Mouse (Mus musculus): ENCODE results near the gene Mpl. TPM values are rescaled to one million over a fixed set of nuclear protein-coding genes. Genes with fewer than 3 reads are reported as not detected.

Gene Mpl
- total RNA-seq, 2 experiments from 2014 or later = 0.51 to 0.55 TPM

GRCm38 (mm10) chr4:118429215-118429895, 28.0 kb downstream of the Mpl start:
- intact Hi-C loops (cut with DNase I) = no loop called here
- no peak for DNase-seq (ENCODE audit: low spot score in 2 of 2)

DNA sequence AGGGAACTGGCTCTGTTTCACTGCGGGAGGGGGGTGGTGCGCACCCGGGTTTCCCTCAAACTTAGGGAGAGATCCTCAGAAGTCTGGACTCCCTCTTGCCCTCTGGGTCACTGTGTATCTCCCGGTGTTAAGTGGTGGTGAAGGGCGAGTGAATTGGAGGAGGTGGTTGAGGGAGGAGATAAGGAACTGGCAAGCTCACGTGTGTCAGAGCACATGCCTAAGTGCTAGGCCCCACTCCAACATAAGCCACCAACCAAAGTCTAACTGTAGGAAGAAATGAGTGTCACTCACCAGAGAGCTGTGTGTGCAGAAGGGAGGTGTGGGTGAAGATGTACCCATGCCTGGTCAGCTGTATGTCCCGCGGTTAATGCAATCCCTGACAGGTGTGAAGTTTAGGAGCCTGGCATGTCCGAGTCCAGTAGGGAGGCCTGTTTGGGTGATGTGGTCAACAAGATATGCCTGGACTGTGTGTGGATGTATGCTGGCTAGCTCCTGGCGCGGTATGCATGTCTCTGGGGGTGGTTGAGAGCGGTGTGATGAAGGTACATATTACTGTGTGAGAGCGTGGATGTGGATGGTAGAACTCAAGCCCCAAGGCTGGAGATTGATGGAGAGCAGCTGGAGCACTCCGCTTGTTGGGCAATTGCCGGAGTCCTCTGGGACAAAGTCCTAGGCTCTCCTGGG, 28.6 kb downstream of the Mpl start:
- intact Hi-C loops (cut with DNase I) = no loop called here
- DNase-seq (ENCODE audit: low spot score in 2 of 2) = no peak

DNA sequence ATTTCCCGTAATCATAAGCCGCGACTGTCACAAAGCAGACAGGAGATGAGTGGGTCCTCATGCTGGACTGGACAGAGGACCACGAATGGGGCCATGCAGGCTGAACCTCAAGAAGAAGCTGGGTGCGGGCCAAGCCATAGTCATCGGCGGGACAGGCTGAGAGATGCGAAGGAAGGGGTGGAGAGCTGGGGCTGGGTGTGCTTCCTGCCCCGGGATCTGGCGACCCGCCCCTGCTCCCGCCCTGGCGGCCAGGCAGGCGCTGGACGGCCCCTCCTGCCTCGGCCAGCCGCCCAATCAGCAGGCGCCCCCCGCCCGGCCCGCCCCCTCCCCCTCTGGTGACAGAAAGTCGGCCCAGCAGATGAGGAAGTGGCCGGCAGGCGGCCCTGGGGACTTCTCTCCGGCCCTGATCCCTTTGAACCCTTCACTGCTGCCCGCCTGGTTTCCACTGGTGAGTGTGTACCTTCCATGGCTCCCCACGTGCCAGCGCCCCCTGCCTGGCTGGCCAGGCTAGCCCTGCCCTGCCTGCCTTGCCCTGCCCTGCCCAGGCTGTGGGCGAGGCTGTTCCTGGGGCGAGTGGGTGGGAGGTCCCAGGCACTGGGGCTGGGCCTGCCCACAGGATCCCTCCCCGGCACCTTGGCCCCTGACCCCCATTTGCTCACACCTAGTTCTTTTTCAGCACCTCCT, 29.4 kb downstream of the Mpl start, which contains the start of gene Elovl1:
Gene Elovl1 (plus strand): TSS at position 326 of the 684 bp plus-strand sequence.
- intact Hi-C loops (cut with DNase I) = no loop called here

DNA sequence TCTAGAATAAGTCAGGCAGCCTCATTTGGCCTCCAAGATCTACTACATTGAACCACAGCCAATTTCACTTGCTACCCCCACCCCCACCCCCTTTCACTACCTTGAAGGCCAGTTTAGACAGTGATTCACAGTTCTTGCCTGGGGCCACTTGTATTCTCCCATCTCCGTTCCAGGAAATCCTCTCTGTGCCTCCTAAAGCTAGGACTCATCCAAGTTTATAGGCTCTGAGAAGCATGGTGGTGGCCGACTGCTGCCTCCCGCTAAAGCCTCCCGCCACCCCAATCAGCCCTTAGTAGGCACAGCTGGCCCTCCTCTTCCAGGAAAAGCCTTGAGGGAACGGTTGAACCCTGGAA, 29.9 kb downstream of the Mpl start:
- no peak for DNase-seq (ENCODE audit: low spot score in 2 of 2)
- intact Hi-C loops (cut with DNase I) = no loop called here

More for the DNA sequence above, 29.4 kb downstream of the Mpl start, which contains the start of gene Elovl1:
- DNase-seq (ENCODE audit: low spot score in 2 of 2) = peak; percentile 62 to 69

DNA sequence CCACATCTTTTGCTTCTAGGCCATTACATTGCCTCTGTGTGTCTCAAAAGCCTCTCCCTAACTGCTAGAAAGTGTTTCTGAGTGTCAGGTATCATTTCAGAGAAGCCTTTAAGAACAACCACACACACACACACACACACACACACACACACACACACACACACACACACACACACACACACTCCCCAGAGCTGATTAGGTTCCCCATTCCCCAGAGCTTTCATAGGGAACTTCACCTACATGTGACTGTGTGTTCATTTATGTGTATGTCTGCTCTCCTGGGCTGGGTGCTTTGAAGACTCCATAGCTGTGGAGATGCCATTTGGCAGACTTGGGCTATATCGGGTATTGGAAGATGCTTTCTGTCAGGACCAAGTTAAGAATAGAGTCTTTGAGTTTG, 31.9 kb downstream of the Mpl start:
- intact Hi-C loops (cut with DNase I) = no loop called here
- no peak for DNase-seq (ENCODE audit: low spot score in 2 of 2)

DNA sequence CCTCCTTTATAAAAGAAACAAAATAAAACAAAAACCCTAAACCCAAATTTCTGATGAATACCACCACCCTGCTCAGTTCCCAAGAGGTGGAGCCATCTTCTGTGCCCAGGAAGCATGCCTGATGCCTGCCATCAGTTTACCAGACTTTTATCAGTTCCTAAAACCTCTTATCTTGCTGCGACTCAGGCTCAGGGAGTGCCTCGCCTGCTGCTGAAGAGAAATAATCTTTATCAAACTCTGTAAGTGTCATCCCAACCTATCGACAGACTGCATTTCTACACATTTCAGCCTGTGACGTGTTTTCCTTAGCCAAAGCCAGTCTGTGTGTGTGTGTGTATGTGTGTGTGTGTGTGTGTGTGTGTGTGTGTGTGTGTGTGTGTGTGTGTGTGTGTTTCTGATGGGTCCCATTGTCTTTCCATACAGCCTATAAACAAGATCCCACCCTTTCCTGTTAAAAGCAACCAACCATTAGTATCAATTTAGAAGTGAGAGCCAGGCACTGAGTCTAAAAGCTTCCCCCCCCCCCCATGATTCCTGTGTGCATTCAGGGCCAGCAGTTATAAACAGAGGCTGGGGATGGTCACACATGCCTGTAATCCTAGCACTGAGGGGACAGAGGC, 32.7 kb downstream of the Mpl start:
- intact Hi-C loops (cut with DNase I) = no loop called here
- DNase-seq (ENCODE audit: low spot score in 2 of 2) = no peak

GRCm38 (mm10) chr4:118421384-118421783, 35.9 kb downstream of the Mpl start:
- no peak for DNase-seq (ENCODE audit: low spot score in 2 of 2)
- intact Hi-C loops (cut with DNase I) = no loop called here

DNA sequence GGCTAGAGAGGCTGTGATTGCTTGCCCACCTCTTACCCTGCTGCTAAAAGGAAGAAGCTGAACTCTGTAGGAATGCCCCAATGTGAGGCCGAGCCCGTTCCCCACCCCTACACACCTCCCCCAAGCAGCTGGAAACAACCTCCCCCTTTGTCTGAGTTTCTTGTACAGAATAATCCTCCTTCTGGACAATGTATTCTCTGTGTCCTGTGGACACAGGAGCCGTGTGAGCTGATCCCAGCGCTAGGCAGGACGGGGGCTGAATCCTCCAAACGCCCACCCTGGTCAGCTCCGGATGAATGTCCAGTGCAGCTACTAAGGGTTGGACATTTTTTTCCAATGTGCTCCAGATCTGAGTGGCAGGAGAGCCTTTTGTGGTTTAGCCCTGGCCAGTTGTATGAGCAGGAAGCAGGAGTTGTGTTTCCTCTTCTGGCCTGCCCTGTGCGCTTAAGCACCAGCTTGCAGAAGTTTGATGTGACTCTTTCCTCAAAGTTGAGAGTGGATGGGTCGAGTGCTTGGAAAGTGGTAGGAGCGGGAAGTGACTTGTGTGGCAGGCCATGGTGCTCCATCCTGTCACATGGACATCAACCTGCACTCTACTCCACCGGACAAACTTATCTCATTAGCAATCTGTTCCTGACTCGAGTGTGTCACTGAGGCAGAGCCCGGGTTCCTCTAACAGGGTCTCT, 40.1 kb downstream of the Mpl start:
- intact Hi-C loops (cut with DNase I) = no loop called here
- no peak for DNase-seq (ENCODE audit: low spot score in 2 of 2)

DNA sequence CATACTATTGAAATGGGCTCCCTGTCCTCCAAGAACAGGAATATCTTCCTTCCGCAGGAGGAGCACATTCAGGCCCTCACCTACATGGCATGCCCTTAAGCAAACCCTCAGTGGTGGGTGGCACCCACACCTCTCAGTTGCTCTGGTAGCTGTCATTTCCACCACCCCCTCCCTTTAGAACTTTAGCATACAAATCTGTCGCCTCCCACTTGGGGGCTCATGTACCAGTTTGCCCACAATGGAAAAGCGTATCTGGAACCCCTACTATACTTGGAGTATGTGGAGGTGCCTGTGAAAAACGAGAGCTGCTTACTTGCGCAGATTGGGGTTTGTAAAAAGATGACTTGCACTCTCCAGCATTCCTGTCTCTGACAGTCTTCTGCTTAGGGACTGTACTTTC, 41.0 kb downstream of the Mpl start:
- intact Hi-C loops (cut with DNase I) = no loop called here
- peak; percentile 19 to 38 for DNase-seq (ENCODE audit: low spot score in 2 of 2)

- intact Hi-C loops (cut with DNase I) = no loop called here
- no peak for DNase-seq (ENCODE audit: low spot score in 2 of 2)
Measured at GRCm38 (mm10) chr4:118415779-118416178, 41.5 kb downstream of the Mpl start.

DNA sequence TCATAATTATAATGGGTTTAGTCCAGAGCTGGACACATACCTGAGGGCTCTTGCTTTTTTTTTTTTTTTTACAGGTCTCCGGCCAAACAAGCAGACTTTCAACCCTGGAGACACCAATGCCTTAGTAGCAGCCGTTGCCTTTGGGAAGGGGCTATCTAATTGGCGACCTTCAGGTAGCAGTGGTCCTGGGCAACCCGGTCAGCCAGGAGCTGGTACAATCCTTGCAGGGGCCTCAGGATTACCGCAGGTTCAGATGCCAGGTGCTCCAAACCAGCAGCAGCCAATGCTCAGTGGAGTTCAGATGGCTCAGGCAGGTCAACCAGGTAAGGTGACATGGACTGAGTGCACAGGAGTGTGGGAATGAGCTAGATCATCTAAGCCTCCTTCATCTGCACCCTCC, 43.8 kb downstream of the Mpl start:
- no peak for DNase-seq (ENCODE audit: low spot score in 2 of 2)
- intact Hi-C loops (cut with DNase I) = no loop called here

DNA sequence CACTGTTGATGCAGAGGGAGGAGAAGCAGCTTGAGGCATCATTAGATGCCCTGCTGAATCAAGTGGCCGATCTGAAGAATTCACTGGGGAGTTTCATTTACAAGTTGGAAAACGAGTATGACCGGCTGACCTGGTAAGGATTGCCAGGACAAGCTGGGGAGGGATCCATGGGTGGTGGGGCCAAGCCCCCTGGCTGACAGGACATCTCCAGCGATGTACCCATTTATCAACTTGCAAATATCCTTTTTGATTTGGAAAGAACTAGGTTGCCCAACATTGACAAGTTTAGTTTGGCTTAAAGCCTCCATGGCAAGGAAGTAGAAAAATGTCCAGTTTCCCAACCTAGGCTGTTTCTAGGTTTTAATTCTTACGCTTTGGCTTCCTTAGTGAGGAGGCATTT, 46.4 kb downstream of the Mpl start:
- intact Hi-C loops (cut with DNase I) = no loop called here
- no peak for DNase-seq (ENCODE audit: low spot score in 2 of 2)

DNA sequence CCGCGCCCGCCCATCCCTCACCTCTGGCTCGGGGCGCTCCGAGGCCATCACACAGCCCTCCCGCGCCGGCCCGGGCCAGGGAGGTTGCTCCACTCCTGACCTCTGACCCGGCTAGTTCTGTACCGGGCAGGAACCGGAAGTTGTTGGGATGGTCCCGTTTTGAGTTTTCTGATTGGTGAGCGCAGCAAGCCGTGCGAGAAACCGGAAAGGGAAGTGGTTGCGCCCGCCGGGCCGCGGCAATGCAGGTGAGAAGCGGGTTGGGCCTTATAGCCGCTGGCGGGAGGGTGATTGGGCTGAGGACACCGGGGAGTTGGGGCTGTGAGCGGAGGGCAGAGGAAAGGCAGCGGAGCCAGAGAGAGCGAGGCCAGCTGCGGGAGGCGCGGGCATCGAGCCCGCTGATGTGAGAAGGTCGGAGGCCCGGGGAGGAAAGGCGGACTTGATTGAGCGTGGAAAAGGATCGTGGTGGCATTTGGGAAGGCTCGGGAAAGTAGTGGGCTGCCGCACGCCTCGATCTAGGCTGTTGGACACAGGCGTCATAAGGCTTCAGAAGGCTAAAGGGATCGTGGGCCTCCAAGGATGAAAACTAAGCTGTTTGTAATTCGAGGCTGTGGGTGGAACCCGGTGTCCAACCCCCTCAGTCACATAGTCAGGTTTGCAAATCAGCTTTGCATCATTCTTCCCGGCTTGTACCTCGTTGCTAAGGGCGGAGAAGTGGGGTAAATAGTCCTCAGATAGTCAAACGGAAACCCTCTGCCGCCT, 48.0 kb downstream of the Mpl start, which contains the start of the genes Szt2 and Med8:
Gene Szt2 (minus strand): TSS at position 132 of the 759 bp plus-strand sequence.
Gene Med8 (plus strand): TSS at position 196 of the 759 bp plus-strand sequence.
- intact Hi-C loops (cut with DNase I) = loop anchor here (5.0 kb wide), 1 partner anchor 168 kb away; no protein-coding TSS in a partner anchor

DNA sequence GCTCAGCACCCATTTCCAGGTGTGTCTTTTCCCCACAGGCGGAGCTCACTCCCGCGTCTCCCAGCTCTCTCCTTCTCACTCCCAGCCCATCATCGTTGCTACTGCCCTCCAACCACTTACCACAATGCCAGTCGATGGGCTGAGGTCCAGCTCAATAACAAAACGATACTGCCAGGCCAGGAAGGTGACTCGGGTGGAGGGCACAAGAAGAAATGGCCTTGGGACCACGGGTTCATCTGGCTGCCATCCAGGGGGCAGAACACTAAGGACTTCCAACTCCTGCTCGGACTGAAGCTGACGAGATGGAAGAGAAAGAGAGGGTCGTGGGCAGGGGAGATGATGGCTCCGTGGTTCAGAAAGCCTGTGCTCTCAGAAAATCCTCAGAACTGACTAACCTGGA, 54.6 kb downstream of the Mpl start:
- no peak for DNase-seq (ENCODE audit: low spot score in 2 of 2)
- intact Hi-C loops (cut with DNase I) = no loop called here

More for the DNA sequence above, 48.0 kb downstream of the Mpl start, which contains the start of the genes Szt2 and Med8:
- DNase-seq (ENCODE audit: low spot score in 2 of 2) = peak; percentile 90 to 91

- intact Hi-C loops (cut with DNase I) = no loop called here
- no peak for DNase-seq (ENCODE audit: low spot score in 2 of 2)
Measured at GRCm38 (mm10) chr4:118401918-118402317, 55.4 kb downstream of the Mpl start.

- intact Hi-C loops (cut with DNase I) = no loop called here
- no peak for DNase-seq (ENCODE audit: low spot score in 2 of 2)
Measured at GRCm38 (mm10) chr4:118401421-118401820, 55.9 kb downstream of the Mpl start.

DNA sequence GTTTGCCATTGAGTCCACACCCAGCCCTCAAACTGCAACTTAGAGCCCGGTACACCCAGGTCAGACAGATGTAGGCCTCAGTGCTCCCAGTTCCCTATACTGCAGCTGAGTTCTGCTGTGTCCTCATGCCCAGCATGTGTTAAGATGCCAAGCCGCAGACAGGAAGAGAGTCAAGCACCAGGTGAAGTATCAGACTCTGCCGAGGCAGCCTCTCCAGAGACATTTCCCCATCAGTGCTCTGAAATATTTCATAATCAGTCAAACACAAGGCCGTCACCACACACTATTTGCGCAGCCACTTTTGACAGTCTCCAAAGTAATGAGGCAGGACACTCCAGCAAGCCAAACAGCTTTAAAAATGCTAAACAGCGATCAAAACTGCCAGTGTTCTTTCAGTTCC, 58.9 kb downstream of the Mpl start:
- DNase-seq (ENCODE audit: low spot score in 2 of 2) = no peak
- intact Hi-C loops (cut with DNase I) = no loop called here

- intact Hi-C loops (cut with DNase I) = no loop called here
Measured at GRCm38 (mm10) chr4:118396433-118396832, 60.9 kb downstream of the Mpl start.

GRCm38 (mm10) chr4:118395289-118395688, 62.0 kb downstream of the Mpl start:
- intact Hi-C loops (cut with DNase I) = no loop called here
- DNase-seq (ENCODE audit: low spot score in 2 of 2) = no peak

More at GRCm38 (mm10) chr4:118396433-118396832, 60.9 kb downstream of the Mpl start:
- no peak for DNase-seq (ENCODE audit: low spot score in 2 of 2)

All from left cerebral cortex, postnatal 14 days (tissue).